Mouse (Mus musculus) midbrain, embryonic 11.5 days (tissue): ENCODE measurements around the gene Rgl3. TPM values are rescaled to one million over a fixed set of nuclear protein-coding genes. Genes with fewer than 3 reads are reported as not detected.

Experiments used
- ATAC-seq: fragments of 200-750 bp; cut with Nextera tagmentation; 2 replicates; pipeline ENCODE4 v1.8.0; 2017; ENCODE audit warnings: moderate TSS enrichment, moderate library complexity; ENCODE audit not compliant: low FRiP score
- DNase-seq: peaks from one replicate; pipeline ENCODE4 v3.0.0; 2015; ENCODE audit warnings: low spot score; ENCODE audit errors: missing footprints
- H3K27ac ChIP-seq: fragments of 300-500 bp; sonication (generic); 2 replicates; pipeline ENCODE4 v1.5.1; 2014; ENCODE audit warnings: low read depth, low read length
- H3K27me3 ChIP-seq: fragments of 300-500 bp; sonication (generic); 2 replicates; pipeline ENCODE4 v1.6.1; 2014; ENCODE audit warnings: mild to moderate bottlenecking, low read length, moderate library complexity, mixed read lengths; ENCODE audit not compliant: control insufficient read depth, insufficient read depth
- H3K36me3 ChIP-seq: fragments of 300-500 bp; sonication (generic); 2 replicates; pipeline ENCODE4 v1.6.1; 2014; ENCODE audit warnings: mild to moderate bottlenecking, low read length, moderate library complexity, mixed read lengths; ENCODE audit not compliant: control insufficient read depth, insufficient read depth
- H3K4me1 ChIP-seq: fragments of 300-500 bp; sonication (generic); 2 replicates; pipeline ENCODE4 v1.6.1; 2014; ENCODE audit warnings: low read length; ENCODE audit not compliant: control insufficient read depth, insufficient read depth
- H3K4me2 ChIP-seq: fragments of 300-500 bp; sonication (generic); 2 replicates; pipeline ENCODE4 v1.6.1; 2014; ENCODE audit warnings: mild to moderate bottlenecking, moderate library complexity
- H3K4me3 ChIP-seq: fragments of 300-500 bp; sonication (generic); 2 replicates; pipeline ENCODE4 v1.5.1; 2014; ENCODE audit warnings: low read depth, low read length
- H3K9ac ChIP-seq: fragments of 300-500 bp; sonication (generic); 2 replicates; pipeline ENCODE4 v1.6.1; 2014; ENCODE audit warnings: low read length
- H3K9me3 ChIP-seq: fragments of 300-500 bp; sonication (generic); 2 replicates; pipeline ENCODE4 v1.6.1; 2016; ENCODE audit warnings: low read length; ENCODE audit not compliant: control insufficient read depth
- WGBS: fragments of 180-500 bp; shearing (Covaris S2); extraction: QIAGEN DNeasy Blood & Tissue Kit; methylation state at CpG from one replicate; pipeline ENCODE4 v1.1.7; 2014; 5-methylcytosine and 5-hydroxymethylcytosine counted together
- polyA plus RNA-seq: library from polyadenylated mRNA; unstranded; fragments of >200 nt; fragmentation: Nextera tagmentation; extraction: Ambion mirVana; gene quantifications from 2 replicates; pipeline ENCODE4 v1.2.1, GENCODE M21; 2014

Rgl3 gene
- polyA plus RNA-seq, 1 experiment from 2014 or later = 2.2 TPM

GRCm38 (mm10) chr9:21923490-21924098, 65.7 kb downstream of the Rgl3 start:
- Histone ChIP-seq H3K27me3 (no peaks in the 10 kb centered on the region; the same call in 1 of the 2 replicates), H3K4me1 (peaks cover 11% of the 10 kb centered on the region), H3K27ac (no peak overlapping the region), H3K4me2 (no peak overlapping the region), H3K9ac (no peak overlapping the region), H3K36me3 (no peaks in the 10 kb centered on the region), H3K4me3 (no peak overlapping the region), H3K9me3 (no peaks in the 10 kb centered on the region)
- 88% methylated on average over 3 of the region's 3 CpGs for WGBS
- DNase-seq (peak; percentile 84), ATAC-seq (no peak)

GRCm38 (mm10) chr9:21923036-21923435, 66.2 kb downstream of the Rgl3 start:
- Histone ChIP-seq H3K36me3 (no peaks in the 10 kb centered on the region), H3K4me2 (no peak overlapping the region), H3K4me1 (peaks cover 14% of the 10 kb centered on the region), H3K9ac (no peak overlapping the region), H3K27ac (no peak overlapping the region), H3K27me3 (no peaks in the 10 kb centered on the region; the same call in none of the 2 replicates), H3K4me3 (no peak overlapping the region), H3K9me3 (no peaks in the 10 kb centered on the region)
- WGBS = 93% methylated on average over 4 of the region's 4 CpGs
- DNase-seq (peak; percentile 80), ATAC-seq (no peak)

Other genes with a start within 250 kb of the Rgl3 start
- gene Spc24, start 229.1 kb downstream of the Rgl3 start, polyA plus RNA-seq = 91.3 and 115 TPM in 2 replicates
- gene Kank2, start 190.7 kb downstream of the Rgl3 start, polyA plus RNA-seq = 3.5 and 3.9 TPM in 2 replicates
- 0.19 and 0.22 TPM in 2 replicates for gene Angptl8, start 153.9 kb downstream of the Rgl3 start, polyA plus RNA-seq
- 15.1 and 15.9 TPM in 2 replicates for gene Dock6, start 136.8 kb downstream of the Rgl3 start, polyA plus RNA-seq
- gene Rab3d, start 71.3 kb downstream of the Rgl3 start, polyA plus RNA-seq = 7.8 and 9.1 TPM in 2 replicates
- 2.4 and 3.4 TPM in 2 replicates for gene Ccdc159, start 62.0 kb downstream of the Rgl3 start, polyA plus RNA-seq
- gene Tmem205, start 61.9 kb downstream of the Rgl3 start, polyA plus RNA-seq = 30.6 and 35.7 TPM in 2 replicates
- 19.1 and 22.2 TPM in 2 replicates for gene Plppr2, start 52.4 kb downstream of the Rgl3 start, polyA plus RNA-seq
- 20.3 and 22.3 TPM in 2 replicates for gene Swsap1, start 33.7 kb downstream of the Rgl3 start, polyA plus RNA-seq
- 3.4 and 5.2 TPM in 2 replicates for gene Epor, start 25.9 kb downstream of the Rgl3 start, polyA plus RNA-seq
- gene Ccdc151, start 13.2 kb upstream of the Rgl3 start, polyA plus RNA-seq = 4.7 and 6.3 TPM in 2 replicates
- 85.5 and 86.9 TPM in 2 replicates for gene Prkcsh, start 13.4 kb upstream of the Rgl3 start, polyA plus RNA-seq
- gene Elavl3, start 62.6 kb upstream of the Rgl3 start, polyA plus RNA-seq = 49.8 and 53.9 TPM in 2 replicates
- not detected in 2 replicates for gene Gm49318, start 81.8 kb upstream of the Rgl3 start, polyA plus RNA-seq
- 7.6 and 7.9 TPM in 2 replicates for gene Zfp653, start 81.9 kb upstream of the Rgl3 start, polyA plus RNA-seq
- gene Ecsit, start 96.0 kb upstream of the Rgl3 start, polyA plus RNA-seq = 31.2 and 31.5 TPM in 2 replicates
- 1.3 and 1.6 TPM in 2 replicates for gene Cnn1, start 109.8 kb upstream of the Rgl3 start, polyA plus RNA-seq
- 208 and 225 TPM in 2 replicates for gene Elof1, start 127.7 kb upstream of the Rgl3 start, polyA plus RNA-seq
- 15.4 and 19.7 TPM in 2 replicates for gene Acp5, start 146.3 kb upstream of the Rgl3 start, polyA plus RNA-seq
- 63.9 and 66.6 TPM in 2 replicates for gene Pigyl, start 167.4 kb upstream of the Rgl3 start, polyA plus RNA-seq
- gene Zfp872, start 198.6 kb upstream of the Rgl3 start, polyA plus RNA-seq = 0.17 and 0.23 TPM in 2 replicates
- 11.3 and 11.8 TPM in 2 replicates for gene Zfp809, start 236.3 kb upstream of the Rgl3 start, polyA plus RNA-seq